14 mouse cellular contexts compared by ENCODE assay signal in genomic region chr10:19396485-19397137, GRCm38 (mm10). TPM values are rescaled to one million over a fixed set of nuclear protein-coding genes. Genes with fewer than 3 reads are reported as not detected.
A peak's percentile ranks its signal among the peaks of the same experiment; 100 is the strongest.
DNase-seq lines count a peak whose midpoint lies in the region; ATAC-seq lines count a peak whose summit lies in the region.
"Had no signal": no experiment of that assay in that cellular context is flagged by ENCODE, and none has a peak within 500 bp of the region (broad histone marks: within the 10 kb centered on the region; RNA-seq: fewer than 3 reads in every experiment).

No protein-coding gene starts in this region.

- H3K4me1 ChIP-seq in hindbrain, embryonic 13.5 days (replicated peaks), result peaks cover 24% of the 10 kb centered on the region
- H3K4me1 ChIP-seq in midbrain, embryonic 16.5 days (ENCODE audit: control insufficient read depth, insufficient read depth, low read length), result peaks cover 5% of the 10 kb centered on the region; the same call in 1 of the 2 replicates

- H3K4me3 ChIP-seq in hindbrain, embryonic 13.5 days, result peak overlapping the region; percentile 8; the same call in 1 of the 2 replicates
- no peak overlapping the region; the same call in 1 of the 2 replicates for H3K4me3 ChIP-seq in midbrain, embryonic 16.5 days (ENCODE audit: low read depth, low read length)
- H3K4me3 ChIP-seq: limb, embryonic 10.5 days had no signal

- no peak overlapping the region for H3K27ac ChIP-seq in hindbrain, embryonic 13.5 days
- H3K27ac ChIP-seq in midbrain, embryonic 16.5 days (ENCODE audit: low read length), result no peak overlapping the region
- H3K27ac ChIP-seq: limb, embryonic 10.5 days had no signal

- peak; percentile 96 for ATAC-seq in hindbrain, embryonic 13.5 days (ENCODE audit: low FRiP score)
- ATAC-seq in midbrain, embryonic 16.5 days, result peak; percentile 93

- peak; percentile 15 for DNase-seq in kidney, postnatal 10 days
- DNase-seq in kidney, adult 18-20 months, result no peak
- peak; percentile 22 for DNase-seq in brain, embryonic 18.5 days (ENCODE audit: low read depth, low spot score)
- DNase-seq in gastrocnemius, postnatal 4 days (ENCODE audit: low spot score in 2 of 2), result no peak
- DNase-seq in spleen, postnatal 14 days (ENCODE audit: low spot score in 2 of 2), result no peak
- DNase-seq in heart, adult 9 months (ENCODE audit: low spot score in 2 of 2), result no peak
- DNase-seq: embryo, embryonic 11 days; kidney, adult 2 months; lung, adult 2 months; right cerebral cortex, postnatal 4 days had no signal

- H3K27me3 ChIP-seq in hindbrain, embryonic 13.5 days, result peaks cover 43% of the 10 kb centered on the region
- H3K27me3 ChIP-seq in midbrain, embryonic 16.5 days (ENCODE audit: control insufficient read depth, insufficient read depth, low read depth, low read length), result no peaks in the 10 kb centered on the region; the same call in 1 of the 2 replicates

- WGBS in hindbrain, embryonic 13.5 days, result 14% methylated on average over 9 of the region's 9 CpGs
- WGBS in midbrain, embryonic 16.5 days, result 11% methylated on average over 9 of the region's 9 CpGs

- peak overlapping the region; percentile 41 for H3K4me2 ChIP-seq in hindbrain, embryonic 13.5 days
- H3K4me2 ChIP-seq in midbrain, embryonic 16.5 days (ENCODE audit: low read length), result peak overlapping the region; percentile 37

- H3K9me3 ChIP-seq in hindbrain, embryonic 13.5 days, result no peaks in the 10 kb centered on the region
- no peaks in the 10 kb centered on the region for H3K9me3 ChIP-seq in midbrain, embryonic 16.5 days (replicated peaks; ENCODE audit: control insufficient read depth, low read length, poor library complexity, severe bottlenecking)
- H3K9me3 ChIP-seq: limb, embryonic 10.5 days had no signal

- H3K9ac ChIP-seq in hindbrain, embryonic 13.5 days, result peak overlapping the region; percentile 39; the same call in 1 of the 2 replicates
- H3K9ac ChIP-seq in midbrain, embryonic 16.5 days (ENCODE audit: low read depth, low read length), result peak overlapping the region; percentile 39; the same call in 1 of the 2 replicates

- no peaks in the 10 kb centered on the region for H3K36me3 ChIP-seq in hindbrain, embryonic 13.5 days
- no peaks in the 10 kb centered on the region for H3K36me3 ChIP-seq in midbrain, embryonic 16.5 days (ENCODE audit: control insufficient read depth, insufficient read depth, low read length)
- H3K36me3 ChIP-seq: limb, embryonic 10.5 days had no signal

RNA-seq across cellular contexts. Expression of gene Olig3, which starts 40.3 kb away (rescaled TPM):
- 14.5 and 29.9 TPM in 2 replicates for polyA plus RNA-seq in hindbrain, embryonic 13.5 days (2015; fragmentation: Nextera tagmentation; extraction: Ambion mirVana)
- 1.3 and 3.5 TPM in 2 replicates for polyA plus RNA-seq in midbrain, embryonic 16.5 days (2015; fragmentation: Nextera tagmentation; extraction: Ambion mirVana)
- not detected for total RNA-seq in gastrocnemius, postnatal 4 days (2021)
- polyA plus RNA-seq: heart, embryonic 16.5 days; kidney, adult 2 months; limb, embryonic 10.5 days had no signal

Comparison
In these comparisons a context has a peak if more than half of its experiments do, and no peak if none do; other contexts are left out.
1. DNase-seq: peak in kidney, postnatal 10 days (single experiment) and brain, embryonic 18.5 days (single experiment); none in kidney, adult 18-20 months (single experiment), gastrocnemius, postnatal 4 days (0 of 2), spleen, postnatal 14 days (0 of 2) and heart, adult 9 months (0 of 2).